Mouse (Mus musculus) left cerebral cortex, adult 9 months (tissue): ENCODE results near the gene Dcaf7.
"Not testable (repeated sequence)": the region's sequence is repeated elsewhere in the genome, so short reads cannot be mapped to it uniquely, and the experiment has no call there.

Experiments
- DNase-seq, 2 experiments: peaks; one replicate each; pipeline ENCODE4 v3.0.0; 2022; ENCODE audit warnings: low spot score in 2 of 2

The Dcaf7 gene

GRCm38 (mm10) chr11:106036548-106037417, at the start of gene Dcaf7:
TSS of gene Dcaf7 (plus strand) at chr11:106036872.
- DNase-seq: peak; percentile 96 to 100

- no peak for DNase-seq
Observed at GRCm38 (mm10) chr11:105987446-105987845, 49.2 kb upstream of the Dcaf7 start.

- DNase-seq: no peak
Observed at GRCm38 (mm10) chr11:105989446-105989845, 47.2 kb upstream of the Dcaf7 start.

GRCm38 (mm10) chr11:105990231-105990630, 46.4 kb upstream of the Dcaf7 start:
- no peak for DNase-seq

GRCm38 (mm10) chr11:105994375-105994774, 42.3 kb upstream of the Dcaf7 start, which contains the start of gene Ace3:
TSS of gene Ace3 (plus strand) at chr11:105994675.
- no peak for DNase-seq

- DNase-seq: no peak
Observed at GRCm38 (mm10) chr11:106000062-106000461, 36.6 kb upstream of the Dcaf7 start.

- DNase-seq: peak in 1 of 2 experiments; percentile 47
Observed at GRCm38 (mm10) chr11:106001718-106002117, 35.0 kb upstream of the Dcaf7 start.

GRCm38 (mm10) chr11:106004576-106004975, 32.1 kb upstream of the Dcaf7 start:
- no peak for DNase-seq

- no peak for DNase-seq
Observed at GRCm38 (mm10) chr11:106005970-106006369, 30.7 kb upstream of the Dcaf7 start.

- DNase-seq: no peak
Observed at GRCm38 (mm10) chr11:106007821-106008220, 28.9 kb upstream of the Dcaf7 start, which contains the start of gene Kcnh6. TSS of gene Kcnh6 (plus strand) at chr11:106008124.

- DNase-seq: no peak
Observed at GRCm38 (mm10) chr11:106012711-106013110, 24.0 kb upstream of the Dcaf7 start.

GRCm38 (mm10) chr11:106013556-106014225, 23.0 kb upstream of the Dcaf7 start:
- DNase-seq: peak in 1 of 2 experiments; percentile 38

GRCm38 (mm10) chr11:106016440-106016839, 20.2 kb upstream of the Dcaf7 start:
- DNase-seq: no peak

- DNase-seq: peak in 1 of 2 experiments; percentile 59
Observed at GRCm38 (mm10) chr11:106020051-106020763, 16.5 kb upstream of the Dcaf7 start.

GRCm38 (mm10) chr11:106025774-106026173, 10.9 kb upstream of the Dcaf7 start:
- DNase-seq: no peak

GRCm38 (mm10) chr11:106026465-106027151, 10.1 kb upstream of the Dcaf7 start:
- peak in 1 of 2 experiments; percentile 77 for DNase-seq

GRCm38 (mm10) chr11:106027607-106028006, 9.1 kb upstream of the Dcaf7 start:
- DNase-seq: no peak

GRCm38 (mm10) chr11:106032074-106032473, 4.6 kb upstream of the Dcaf7 start:
- DNase-seq: not testable (repeated sequence)

GRCm38 (mm10) chr11:106033491-106033919, 3.2 kb upstream of the Dcaf7 start:
- DNase-seq: peak in 1 of 2 experiments; percentile 49

- DNase-seq: no peak
Observed at GRCm38 (mm10) chr11:106034986-106035385, 1.7 kb upstream of the Dcaf7 start.

GRCm38 (mm10) chr11:106037418-106037751, 713 bp downstream of the Dcaf7 start:
- peak; percentile 76 to 82 for DNase-seq
